Mouse (Mus musculus) frontal cortex, postnatal 25 days (tissue): ENCODE results near the gene Stom.
A peak's percentile ranks its signal among the peaks of the same experiment; 100 is the strongest.

Source experiments
- DNase-seq, 2 experiments: peaks; one replicate each; pipeline ENCODE4 v3.0.0; 2022; ENCODE audit warnings: low spot score in 2 of 2

Gene Stom

GRCm38 (mm10) chr2:35336388-35337280, at the start of gene Stom:
Stom (minus strand) TSS chr2:35336976.
- peak; percentile 95 to 96 for DNase-seq

- no peak for DNase-seq
These were observed 48.7 kb upstream of the Stom start for GRCm38 (mm10) chr2:35385441-35385871.

- no peak for DNase-seq
These were observed 42.5 kb upstream of the Stom start for GRCm38 (mm10) chr2:35379306-35379705.

GRCm38 (mm10) chr2:35377600-35377999, 40.8 kb upstream of the Stom start:
- DNase-seq, result no peak

GRCm38 (mm10) chr2:35373003-35373402, 36.2 kb upstream of the Stom start:
- no peak for DNase-seq

GRCm38 (mm10) chr2:35370686-35371085, 33.9 kb upstream of the Stom start:
- no peak for DNase-seq

- no peak for DNase-seq
These were observed 30.9 kb upstream of the Stom start, which contains the start of gene 4930568D16Rik for GRCm38 (mm10) chr2:35367629-35368028. 4930568D16Rik (minus strand) TSS chr2:35367729.

GRCm38 (mm10) chr2:35349184-35349583, 12.4 kb upstream of the Stom start:
- no peak for DNase-seq

GRCm38 (mm10) chr2:35345984-35346383, 9.2 kb upstream of the Stom start:
- no peak for DNase-seq

- DNase-seq, result no peak
These were observed 5.8 kb upstream of the Stom start for GRCm38 (mm10) chr2:35342605-35343004.

GRCm38 (mm10) chr2:35338707-35339106, 1.9 kb upstream of the Stom start:
- no peak for DNase-seq

GRCm38 (mm10) chr2:35338036-35338435, 1.3 kb upstream of the Stom start:
- no peak for DNase-seq

GRCm38 (mm10) chr2:35337419-35337818, 643 bp upstream of the Stom start:
- no peak for DNase-seq

- DNase-seq, result no peak
These were observed 1.2 kb downstream of the Stom start for GRCm38 (mm10) chr2:35335620-35336019.

GRCm38 (mm10) chr2:35333670-35334069, 3.1 kb downstream of the Stom start:
- DNase-seq, result no peak

GRCm38 (mm10) chr2:35331205-35331604, 5.6 kb downstream of the Stom start:
- no peak for DNase-seq

GRCm38 (mm10) chr2:35329061-35329460, 7.7 kb downstream of the Stom start:
- DNase-seq, result no peak

- DNase-seq, result no peak
These were observed 8.5 kb downstream of the Stom start for GRCm38 (mm10) chr2:35328064-35328792.

- no peak for DNase-seq
These were observed 9.2 kb downstream of the Stom start for GRCm38 (mm10) chr2:35327583-35327982.

GRCm38 (mm10) chr2:35326931-35327330, 9.8 kb downstream of the Stom start:
- DNase-seq, result no peak

GRCm38 (mm10) chr2:35325930-35326329, 10.8 kb downstream of the Stom start:
- no peak for DNase-seq

- DNase-seq, result no peak
These were observed 14.2 kb downstream of the Stom start for GRCm38 (mm10) chr2:35322404-35323164.
